Mouse (Mus musculus) limb, embryonic 10.5 days (tissue): ENCODE data around the gene BC004004. TPM values are rescaled to one million over a fixed set of nuclear protein-coding genes. Genes with fewer than 3 reads are reported as not detected.

Experiments used
- DNase-seq: peaks from one replicate; pipeline ENCODE4 v3.0.0-alpha.2; 2017; ENCODE audit warnings: low spot score
- H3K27ac ChIP-seq: fragments of 300-500 bp; sonication (generic); 2 replicates; pipeline ENCODE4 v1.5.1; 2016; ENCODE audit warnings: mild to moderate bottlenecking
- H3K27me3 ChIP-seq: fragments of 300-500 bp; sonication (generic); 2 replicates; pipeline ENCODE4 v1.6.1; 2016; ENCODE audit warnings: low read depth, mild to moderate bottlenecking; ENCODE audit not compliant: poor library complexity, severe bottlenecking
- H3K36me3 ChIP-seq: fragments of 300-500 bp; sonication (generic); 2 replicates; pipeline ENCODE4 v1.6.1; 2016; ENCODE audit warnings: mild to moderate bottlenecking, moderate library complexity
- H3K4me1 ChIP-seq: fragments of 300-500 bp; sonication (generic); 2 replicates; pipeline ENCODE4 v1.6.1; 2016
- H3K4me3 ChIP-seq: fragments of 300-500 bp; sonication (generic); 2 replicates; pipeline ENCODE4 v1.5.1; 2016; ENCODE audit warnings: mild to moderate bottlenecking, moderate library complexity
- H3K9me3 ChIP-seq: fragments of 300-500 bp; sonication (generic); replicated peaks from 2 replicates; pipeline ENCODE4 v1.6.1; 2016; ENCODE audit warnings: mild to moderate bottlenecking
- WGBS: fragments of 180-500 bp; shearing (Covaris S2); methylation state at CpG from one replicate; pipeline ENCODE4 v1.1.7; 2016; 5-methylcytosine and 5-hydroxymethylcytosine counted together
- polyA plus RNA-seq: library from polyadenylated mRNA; unstranded; fragments of >200 nt; fragmentation: Nextera tagmentation; extraction: Ambion mirVana; gene quantifications from 2 replicates; pipeline ENCODE4 v1.2.1, GENCODE M21; 2016

The BC004004 gene
- polyA plus RNA-seq, 1 experiment from 2014 or later = 47.9 TPM

- Histone ChIP-seq H3K36me3 (no peaks in the 10 kb centered on the region), H3K4me3 (peak overlapping the region; percentile 43), H3K27ac (peak overlapping the region; percentile 59), H3K4me1 (peaks cover 45% of the 10 kb centered on the region), H3K27me3 (peaks cover 81% of the 10 kb centered on the region), H3K9me3 (no peaks in the 10 kb centered on the region)
- 7% methylated on average over 41 of the region's 41 CpGs for WGBS
- DNase-seq = peak; percentile 60
Measured at GRCm38 (mm10) chr17:29321765-29322602, 53.4 kb downstream of the BC004004 start.

DNA sequence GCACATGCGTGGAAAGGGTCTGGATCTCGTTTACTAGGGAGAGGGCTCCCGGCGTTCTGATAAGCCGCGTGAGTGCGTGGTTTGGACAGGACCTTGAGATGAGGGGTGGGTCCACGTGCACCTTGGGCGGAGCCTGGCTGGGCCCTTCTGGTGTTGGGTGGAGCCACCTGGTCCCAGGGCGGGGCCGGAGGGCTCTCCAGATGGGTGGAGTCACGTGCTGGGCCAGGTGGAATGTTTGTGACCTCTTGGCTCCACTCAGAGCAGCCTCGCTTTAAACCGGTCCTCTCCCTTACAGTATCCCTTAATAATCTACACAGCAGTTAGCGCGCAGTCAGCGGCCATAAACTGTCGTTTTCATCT is 54.0 kb downstream of the BC004004 start:
- Histone ChIP-seq H3K4me3 (peak overlapping the region; percentile 43), H3K4me1 (peaks cover 50% of the 10 kb centered on the region), H3K27ac (peak overlapping the region; percentile 59; the same call in 1 of the 2 replicates), H3K9me3 (no peaks in the 10 kb centered on the region), H3K27me3 (peaks cover 87% of the 10 kb centered on the region), H3K36me3 (no peaks in the 10 kb centered on the region)
- WGBS = 8% methylated on average over 18 of the region's 18 CpGs
- DNase-seq = peak; percentile 71

DNA sequence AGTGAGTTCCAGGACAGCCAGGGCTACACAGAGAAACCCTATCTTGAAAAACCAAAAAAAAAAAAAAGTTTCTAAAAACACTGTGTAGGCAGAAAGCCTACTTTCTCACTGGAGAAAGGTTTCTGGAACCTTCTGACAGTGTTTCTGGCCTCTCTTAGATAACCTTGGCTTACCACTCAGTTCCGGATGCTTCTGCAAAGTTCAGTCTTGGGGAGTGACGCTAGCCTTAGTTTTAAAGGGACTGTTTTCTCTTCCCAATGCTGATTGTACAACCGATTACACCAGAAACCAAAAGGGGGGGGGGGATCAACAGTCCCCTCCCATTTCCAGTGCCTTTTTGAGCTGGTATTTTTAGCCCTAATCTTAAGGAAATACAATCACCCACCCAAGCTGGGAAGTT is 55.0 kb downstream of the BC004004 start:
- no peaks in the 10 kb centered on the region for H3K36me3 ChIP-seq
- WGBS = 93% methylated on average over 3 of the region's 3 CpGs
- no peak for DNase-seq
- no peaks in the 10 kb centered on the region for H3K9me3 ChIP-seq
- H3K4me1 ChIP-seq = peaks cover 53% of the 10 kb centered on the region
- no peak overlapping the region for H3K4me3 ChIP-seq
- H3K27ac ChIP-seq = no peak overlapping the region
- H3K27me3 ChIP-seq = peaks cover 94% of the 10 kb centered on the region

DNA sequence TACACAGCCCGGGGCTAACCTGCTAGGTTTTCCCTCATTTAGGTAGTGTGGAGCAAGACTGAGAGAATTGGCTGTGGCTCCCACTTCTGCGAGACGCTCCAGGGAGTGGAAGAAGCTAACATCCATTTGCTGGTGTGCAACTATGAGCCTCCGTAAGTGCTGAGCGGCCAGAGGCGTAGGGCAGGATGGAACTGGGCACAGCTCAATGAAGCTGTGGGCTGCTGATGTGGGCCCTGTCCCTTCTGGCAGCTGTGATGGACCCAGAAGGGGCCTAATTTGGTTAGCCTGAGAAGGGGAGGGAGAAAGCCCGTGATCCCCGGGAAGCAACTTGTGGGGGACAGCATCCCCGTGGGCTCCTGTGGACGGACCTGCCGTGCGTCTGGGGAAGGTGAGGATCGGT is 57.2 kb downstream of the BC004004 start:
- WGBS = 50% methylated on average over 13 of the region's 13 CpGs
- DNase-seq = no peak
- Histone ChIP-seq H3K27ac (peak overlapping the region; percentile 77; the same call in 1 of the 2 replicates), H3K4me1 (peaks cover 41% of the 10 kb centered on the region), H3K27me3 (peaks cover 77% of the 10 kb centered on the region), H3K36me3 (peaks cover 11% of the 10 kb centered on the region), H3K9me3 (no peaks in the 10 kb centered on the region), H3K4me3 (peak overlapping the region; percentile 50; the same call in 1 of the 2 replicates)

GRCm38 (mm10) chr17:29326531-29327529 is 58.2 kb downstream of the BC004004 start:
- DNase-seq = peak; percentile 76
- peaks cover 20% of the 10 kb centered on the region for H3K36me3 ChIP-seq
- no peaks in the 10 kb centered on the region for H3K9me3 ChIP-seq
- WGBS = 13% methylated on average over 52 of the region's 52 CpGs
- peaks cover 34% of the 10 kb centered on the region for H3K4me1 ChIP-seq
- H3K4me3 ChIP-seq = peak overlapping the region; percentile 50
- H3K27ac ChIP-seq = peak overlapping the region; percentile 77
- H3K27me3 ChIP-seq = peaks cover 67% of the 10 kb centered on the region

GRCm38 (mm10) chr17:29327691-29328090 is 59.1 kb downstream of the BC004004 start:
- no peaks in the 10 kb centered on the region for H3K9me3 ChIP-seq
- no peak overlapping the region for H3K4me3 ChIP-seq
- peaks cover 29% of the 10 kb centered on the region for H3K36me3 ChIP-seq
- DNase-seq = no peak
- peak overlapping the region; percentile 77; the same call in 1 of the 2 replicates for H3K27ac ChIP-seq
- peaks cover 59% of the 10 kb centered on the region for H3K27me3 ChIP-seq
- peaks cover 25% of the 10 kb centered on the region for H3K4me1 ChIP-seq
- 80% methylated on average over 9 of the region's 9 CpGs for WGBS

DNA sequence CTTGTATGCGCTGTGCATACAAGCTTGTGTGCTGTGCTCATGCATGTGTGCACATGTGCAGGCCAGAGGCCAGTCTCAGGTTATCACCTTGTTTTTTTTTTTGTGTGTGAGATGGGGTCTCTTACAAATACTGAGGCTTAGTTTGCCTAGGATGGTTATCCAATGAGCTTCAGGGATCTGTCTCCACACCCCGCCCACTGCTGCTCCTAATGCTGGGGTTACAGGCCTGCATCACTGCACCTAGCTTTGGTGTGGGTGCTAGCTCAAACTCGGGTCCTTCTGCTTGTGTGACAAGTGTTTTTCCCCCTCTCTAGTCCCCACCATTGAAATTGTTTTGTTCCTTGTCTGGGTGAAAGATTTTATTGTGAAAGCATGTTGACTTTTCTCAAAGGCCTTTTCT is 61.6 kb downstream of the BC004004 start:
- DNase-seq = no peak
- no peak overlapping the region for H3K4me3 ChIP-seq
- H3K27me3 ChIP-seq = peaks cover 38% of the 10 kb centered on the region
- no peaks in the 10 kb centered on the region for H3K9me3 ChIP-seq
- H3K36me3 ChIP-seq = peaks cover 51% of the 10 kb centered on the region
- no peak overlapping the region for H3K27ac ChIP-seq
- 88% methylated on average over 3 of the region's 3 CpGs for WGBS
- H3K4me1 ChIP-seq = peaks cover 22% of the 10 kb centered on the region

DNA sequence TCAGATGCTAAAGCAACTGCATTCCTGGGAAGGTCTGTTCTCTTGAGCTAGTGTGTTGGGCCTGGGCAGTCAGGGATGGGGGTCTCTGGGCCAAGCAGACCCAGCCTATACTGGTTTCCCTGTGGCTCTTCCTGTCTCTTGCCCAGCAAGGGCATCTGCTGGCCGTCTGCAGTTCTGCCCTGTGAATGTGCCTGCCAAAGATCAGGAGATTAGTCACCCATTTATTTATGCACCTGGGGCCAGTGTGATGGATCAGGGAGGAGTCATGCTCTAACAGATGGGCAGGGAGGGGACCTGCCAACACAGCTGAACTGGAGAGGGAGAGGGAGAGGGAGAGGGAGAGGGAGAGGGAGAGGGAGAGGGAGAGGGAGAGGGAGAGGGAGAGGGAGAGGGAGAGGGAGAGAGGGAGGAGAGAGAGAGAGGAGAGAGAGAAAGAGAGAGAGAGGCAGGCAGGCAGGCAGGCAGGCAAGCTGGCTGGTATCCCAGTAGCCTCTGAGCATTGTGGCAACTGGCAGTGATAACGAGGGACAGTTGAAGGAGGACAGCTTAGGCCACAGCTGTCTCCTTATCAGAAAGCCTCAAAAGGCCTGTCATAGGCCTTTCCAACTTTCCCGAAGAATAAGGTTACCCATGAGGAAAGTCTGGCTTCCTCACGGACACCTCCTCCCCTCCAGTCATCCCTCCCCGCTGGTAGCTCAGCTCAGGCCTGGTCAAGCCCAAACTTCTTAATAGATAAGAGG is 62.3 kb downstream of the BC004004 start:
- 45% methylated on average over 5 of the region's 5 CpGs for WGBS
- Histone ChIP-seq H3K4me1 (peaks cover 20% of the 10 kb centered on the region), H3K4me3 (no peak overlapping the region), H3K27me3 (peaks cover 33% of the 10 kb centered on the region), H3K27ac (no peak overlapping the region), H3K9me3 (no peaks in the 10 kb centered on the region), H3K36me3 (peaks cover 57% of the 10 kb centered on the region)
- DNase-seq = no peak

DNA sequence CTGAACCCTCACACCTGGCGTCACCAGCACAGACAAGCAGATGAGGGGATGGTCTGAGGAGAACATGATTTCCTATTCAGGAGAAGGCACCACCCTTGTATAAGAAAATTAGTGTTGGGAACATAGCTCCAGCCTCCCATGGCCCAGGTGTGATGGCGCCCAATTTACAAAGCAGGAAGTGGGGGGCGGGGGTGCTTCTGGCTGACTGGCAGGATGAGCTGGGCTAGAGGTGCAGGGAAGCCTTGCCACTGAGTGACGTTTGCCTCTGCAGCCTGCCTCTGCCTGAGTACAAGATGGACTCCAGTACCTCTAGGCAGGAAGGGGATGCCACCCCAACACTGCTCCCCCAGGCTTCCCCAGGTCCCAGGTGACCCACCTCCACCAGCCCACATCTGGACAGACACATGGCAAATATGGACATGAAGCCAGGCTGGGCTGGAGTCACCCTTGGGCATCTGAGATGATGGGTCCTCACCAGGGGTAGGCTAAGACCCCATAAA is 63.6 kb downstream of the BC004004 start:
- 73% methylated on average over 4 of the region's 4 CpGs for WGBS
- DNase-seq = no peak
- no peak overlapping the region for H3K27ac ChIP-seq
- no peak overlapping the region for H3K4me3 ChIP-seq
- peaks cover 71% of the 10 kb centered on the region for H3K36me3 ChIP-seq
- no peaks in the 10 kb centered on the region for H3K9me3 ChIP-seq
- H3K27me3 ChIP-seq = peaks cover 19% of the 10 kb centered on the region
- peaks cover 6% of the 10 kb centered on the region for H3K4me1 ChIP-seq

GRCm38 (mm10) chr17:29336266-29336990 is 67.8 kb downstream of the BC004004 start:
- no peaks in the 10 kb centered on the region for H3K27me3 ChIP-seq
- WGBS = 91% methylated on average over 19 of the region's 19 CpGs

DNA sequence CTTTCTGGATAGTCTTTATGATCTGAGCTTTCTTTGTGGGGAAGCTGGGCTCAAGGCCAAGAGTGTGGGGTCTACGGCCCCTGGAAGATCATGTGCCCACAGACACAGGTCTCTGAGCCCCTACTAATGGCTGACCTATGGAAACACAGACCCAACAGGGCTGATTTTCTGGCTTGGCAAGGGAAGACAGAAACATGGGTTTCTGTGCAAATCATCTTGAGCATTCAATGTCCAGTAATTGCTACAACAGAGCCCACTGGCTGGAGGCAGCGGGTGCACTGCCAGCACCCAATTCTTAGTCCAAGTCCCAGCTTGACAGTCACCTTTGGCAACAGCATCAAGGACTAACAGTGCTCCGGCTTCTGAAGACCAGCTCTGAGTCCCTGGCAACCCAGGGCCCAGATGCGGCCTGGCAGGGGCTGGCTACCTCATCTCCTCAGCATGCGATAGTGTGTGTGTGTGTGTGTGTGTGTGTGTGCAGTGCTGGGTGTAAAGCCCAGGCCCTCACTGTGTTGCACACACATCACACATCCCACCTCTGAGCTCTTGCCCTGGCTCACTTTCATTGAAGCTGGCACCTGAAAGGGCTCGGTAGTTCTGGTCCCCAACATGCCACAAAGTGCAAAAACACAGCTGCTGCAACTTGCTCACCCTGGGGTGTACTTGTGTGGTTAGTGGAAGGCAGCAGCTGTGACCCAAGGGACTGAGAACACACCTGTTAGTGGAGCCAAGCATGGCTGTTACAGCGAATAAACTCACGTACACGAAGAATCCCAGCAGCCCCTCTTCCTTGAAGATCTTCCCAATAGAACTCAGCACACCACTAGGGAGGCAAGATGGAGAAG is 69.6 kb downstream of the BC004004 start:
- Histone ChIP-seq H3K27me3 (no peaks in the 10 kb centered on the region), H3K9me3 (no peaks in the 10 kb centered on the region), H3K36me3 (peaks cover 92% of the 10 kb centered on the region), H3K4me3 (no peak overlapping the region), H3K4me1 (peaks cover 33% of the 10 kb centered on the region), H3K27ac (no peak overlapping the region)
- DNase-seq = no peak
- WGBS = 92% methylated on average over 9 of the region's 9 CpGs

More at GRCm38 (mm10) chr17:29336266-29336990, 67.8 kb downstream of the BC004004 start:
- Histone ChIP-seq H3K4me3 (no peak overlapping the region), H3K27ac (no peak overlapping the region), H3K9me3 (no peaks in the 10 kb centered on the region), H3K36me3 (peaks cover 96% of the 10 kb centered on the region), H3K4me1 (peaks cover 17% of the 10 kb centered on the region)
- no peak for DNase-seq
